Mouse (Mus musculus): Measurements from ENCODE around the gene Kif27. TPM values are rescaled to one million over a fixed set of nuclear protein-coding genes. Genes with fewer than 3 reads are reported as not detected.

Kif27 gene
- total RNA-seq, 2 experiments from 2014 or later = 0.08 TPM; not detected in 1

- no peak for DNase-seq
- intact Hi-C loops (cut with DNase I) = no loop called here
Measured at GRCm38 (mm10) chr13:58350606-58351005, 8.3 kb downstream of the Kif27 start.

DNA sequence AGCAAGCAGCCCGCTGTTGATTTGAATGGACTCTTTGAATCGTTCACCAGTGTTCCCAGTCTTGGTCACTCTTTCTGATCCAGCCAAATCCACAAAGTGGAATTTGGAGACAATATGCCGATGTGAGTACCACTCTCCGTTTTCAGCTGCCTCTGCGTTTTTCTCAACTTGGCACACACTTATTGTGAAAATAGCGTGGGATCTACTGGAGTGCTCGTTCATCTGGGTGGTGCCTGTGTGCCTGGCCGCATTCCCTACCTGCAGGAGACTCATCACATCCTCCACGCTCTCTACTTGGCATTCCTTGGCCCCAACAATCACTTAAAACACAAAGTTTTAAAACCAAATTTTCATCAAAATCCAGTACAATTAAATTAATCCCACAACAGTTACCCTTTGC is 14.4 kb downstream of the Kif27 start:
- intact Hi-C loops (cut with DNase I) = no loop called here
- no peak for DNase-seq
- TF ChIP-seq CTCF (IDR thresholded peaks at IDR 0.05) = no peak
- H3K4me3 ChIP-seq = no peak overlapping the region
- H3K27ac ChIP-seq = no peak overlapping the region

More at GRCm38 (mm10) chr13:58350606-58351005, 8.3 kb downstream of the Kif27 start:
- no peak overlapping the region for H3K4me3 ChIP-seq
- H3K27ac ChIP-seq = no peak overlapping the region
- no peak for TF ChIP-seq CTCF (IDR thresholded peaks at IDR 0.05)

DNA sequence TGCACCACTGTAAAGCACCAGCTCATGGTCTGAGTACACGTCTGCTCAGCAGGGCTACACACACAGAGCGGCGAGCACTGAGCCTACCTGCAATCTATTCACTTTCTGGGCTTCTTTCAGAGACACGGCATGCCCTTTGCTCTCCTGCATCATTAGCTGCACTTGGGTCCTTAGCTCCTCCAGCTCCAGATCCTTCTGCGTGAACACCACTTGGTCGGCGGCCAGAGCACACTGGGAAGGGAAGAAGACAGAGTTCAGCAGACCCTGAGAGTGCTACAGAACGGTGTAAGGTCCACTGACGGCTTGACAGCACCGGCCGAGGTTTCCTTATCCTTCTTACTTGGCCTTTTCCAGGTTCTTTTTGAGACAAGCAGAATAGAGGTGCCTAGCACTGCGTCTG is 21.5 kb downstream of the Kif27 start:
- no peak for DNase-seq
- TF ChIP-seq CTCF (IDR thresholded peaks at IDR 0.05) = no peak
- Histone ChIP-seq H3K27ac (no peak overlapping the region), H3K4me3 (no peak overlapping the region)
- intact Hi-C loops (cut with DNase I) = no loop called here

- DNase-seq = no peak
- Histone ChIP-seq H3K27ac (no peak overlapping the region), H3K4me3 (no peak overlapping the region)
- intact Hi-C loops (cut with DNase I) = no loop called here
- no peak for TF ChIP-seq CTCF (IDR thresholded peaks at IDR 0.05)
Measured at GRCm38 (mm10) chr13:58334116-58334515, 24.8 kb downstream of the Kif27 start.

DNA sequence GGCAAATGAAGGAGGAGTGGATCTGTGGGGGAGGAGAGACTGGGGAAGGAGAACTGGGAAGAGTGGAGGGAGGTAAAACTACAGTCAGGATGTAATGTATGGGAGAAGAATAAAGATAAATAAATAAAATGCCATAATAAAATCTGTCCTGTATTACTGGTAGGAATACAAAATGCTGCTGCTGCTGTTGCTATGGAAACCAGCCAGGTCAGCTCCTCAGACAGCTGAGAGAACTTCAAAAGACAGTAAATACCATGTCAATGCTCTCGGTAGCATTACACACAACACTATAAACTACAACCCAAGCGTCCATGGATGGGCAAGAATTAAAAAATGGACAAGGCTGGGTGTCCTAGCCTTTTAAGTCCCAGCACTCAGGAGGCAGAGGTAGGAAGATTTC is 41.2 kb downstream of the Kif27 start:
- no peak overlapping the region for H3K27ac ChIP-seq
- TF ChIP-seq CTCF (IDR thresholded peaks at IDR 0.05) = no peak

DNA sequence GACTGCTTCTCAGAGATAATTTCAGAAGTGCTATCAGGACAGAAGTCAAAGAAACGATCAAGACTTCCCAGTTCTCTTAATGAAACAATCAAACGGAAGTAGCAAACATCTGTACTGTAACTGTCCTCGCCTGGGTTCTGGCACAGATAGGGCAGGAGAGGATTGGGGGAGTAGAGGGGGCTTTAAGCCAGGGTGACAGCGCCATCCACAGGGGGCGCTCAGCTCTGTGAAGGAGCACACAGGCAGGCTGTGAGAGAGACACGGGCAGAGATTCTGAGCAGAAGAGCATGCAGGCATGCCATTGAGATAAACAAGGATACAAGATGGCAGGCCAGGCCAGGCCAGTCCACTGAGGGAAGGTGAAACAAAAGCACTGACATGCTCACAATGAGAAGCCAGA is 43.9 kb downstream of the Kif27 start:
- intact Hi-C loops (cut with DNase I) = no loop called here
- no peak overlapping the region for H3K4me3 ChIP-seq
- TF ChIP-seq CTCF (IDR thresholded peaks at IDR 0.05) = no peak

More for the DNA sequence above, 41.2 kb downstream of the Kif27 start:
- DNase-seq = no peak
- intact Hi-C loops (cut with DNase I) = no loop called here
- no peak overlapping the region for H3K4me3 ChIP-seq

GRCm38 (mm10) chr13:58313758-58314157 is 45.2 kb downstream of the Kif27 start:
- DNase-seq = peak; percentile 17
- Histone ChIP-seq H3K4me3 (no peak overlapping the region), H3K27ac (no peak overlapping the region)
- intact Hi-C loops (cut with DNase I) = no loop called here
- TF ChIP-seq CTCF (IDR thresholded peaks at IDR 0.05) = no peak

More for the DNA sequence above, 43.9 kb downstream of the Kif27 start:
- H3K27ac ChIP-seq = no peak overlapping the region
- DNase-seq = no peak

- H3K4me3 ChIP-seq = no peak overlapping the region
- TF ChIP-seq CTCF (IDR thresholded peaks at IDR 0.05) = no peak
- intact Hi-C loops (cut with DNase I) = no loop called here
- DNase-seq = no peak
- no peak overlapping the region for H3K27ac ChIP-seq
Measured at GRCm38 (mm10) chr13:58311351-58311750, 47.6 kb downstream of the Kif27 start.

DNA sequence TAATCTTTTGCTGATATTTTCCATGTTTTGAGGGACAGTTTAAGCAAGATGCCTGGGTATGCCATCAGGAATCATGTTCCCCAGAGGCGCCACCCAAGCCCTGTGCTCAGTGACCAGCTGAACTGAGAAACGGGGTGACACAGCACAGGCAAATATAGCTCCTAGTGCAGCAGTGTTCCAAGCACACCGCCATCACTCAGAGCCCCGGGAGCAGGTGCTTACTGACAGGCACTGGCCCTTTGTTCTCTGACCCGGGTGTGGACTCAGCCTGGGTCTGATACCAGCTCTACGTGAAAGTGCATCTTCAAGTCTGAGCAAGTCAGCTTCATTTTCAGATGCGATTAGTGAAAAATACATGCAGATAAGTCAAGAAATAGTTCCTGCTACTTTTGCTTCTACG is 49.4 kb downstream of the Kif27 start:
- peak; percentile 35 for DNase-seq
- Histone ChIP-seq H3K4me3 (no peak overlapping the region), H3K27ac (no peak overlapping the region)
- intact Hi-C loops (cut with DNase I) = no loop called here
- TF ChIP-seq CTCF (IDR thresholded peaks at IDR 0.05) = no peak

GRCm38 (mm10) chr13:58307453-58307852 is 51.5 kb downstream of the Kif27 start:
- no peak overlapping the region for H3K4me3 ChIP-seq
- H3K27ac ChIP-seq = no peak overlapping the region
- intact Hi-C loops (cut with DNase I) = no loop called here
- no peak for TF ChIP-seq CTCF (IDR thresholded peaks at IDR 0.05)
- no peak for DNase-seq

GRCm38 (mm10) chr13:58305230-58305629 is 53.7 kb downstream of the Kif27 start:
- no peak overlapping the region for H3K27ac ChIP-seq
- no peak for DNase-seq
- H3K4me3 ChIP-seq = no peak overlapping the region
- intact Hi-C loops (cut with DNase I) = no loop called here
- TF ChIP-seq CTCF (IDR thresholded peaks at IDR 0.05) = no peak

DNA sequence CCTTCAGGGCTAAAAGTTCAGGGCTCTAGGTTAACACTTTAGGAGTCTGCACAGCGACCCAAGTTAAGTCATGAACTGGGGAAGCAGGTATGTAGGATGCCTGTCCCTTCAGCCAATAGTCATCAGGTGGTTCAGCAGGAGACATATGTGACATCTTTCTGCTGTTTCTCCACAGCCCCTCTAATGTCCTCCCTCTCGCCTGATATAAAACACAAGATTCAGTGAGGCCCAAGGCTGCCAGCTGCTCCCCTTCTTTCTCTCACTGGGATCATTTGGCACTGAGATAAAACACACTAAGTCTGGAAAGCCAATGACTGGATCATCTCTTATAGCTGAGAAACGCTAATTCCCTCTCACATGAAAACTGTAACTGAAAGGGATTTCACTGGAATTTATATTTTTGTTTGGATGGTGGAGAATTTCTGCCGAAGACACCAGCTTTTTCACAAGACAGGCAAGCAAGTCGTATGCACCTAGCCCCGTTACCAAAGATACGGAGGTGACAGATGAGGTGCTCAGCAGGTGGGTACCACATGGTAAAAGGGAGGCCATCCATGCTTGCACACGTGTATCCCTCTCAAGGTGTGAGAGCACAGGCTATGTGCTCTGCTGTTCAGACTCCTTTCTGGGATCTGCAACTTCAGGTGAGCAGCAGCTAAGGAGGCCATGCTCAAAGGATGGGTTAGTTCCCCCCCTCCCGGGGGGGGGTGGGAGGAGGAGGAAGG is 56.3 kb downstream of the Kif27 start:
- TF ChIP-seq CTCF (IDR thresholded peaks at IDR 0.05) = no peak
- intact Hi-C loops (cut with DNase I) = no loop called here
- DNase-seq = no peak
- H3K4me3 ChIP-seq = no peak overlapping the region
- no peak overlapping the region for H3K27ac ChIP-seq

DNA sequence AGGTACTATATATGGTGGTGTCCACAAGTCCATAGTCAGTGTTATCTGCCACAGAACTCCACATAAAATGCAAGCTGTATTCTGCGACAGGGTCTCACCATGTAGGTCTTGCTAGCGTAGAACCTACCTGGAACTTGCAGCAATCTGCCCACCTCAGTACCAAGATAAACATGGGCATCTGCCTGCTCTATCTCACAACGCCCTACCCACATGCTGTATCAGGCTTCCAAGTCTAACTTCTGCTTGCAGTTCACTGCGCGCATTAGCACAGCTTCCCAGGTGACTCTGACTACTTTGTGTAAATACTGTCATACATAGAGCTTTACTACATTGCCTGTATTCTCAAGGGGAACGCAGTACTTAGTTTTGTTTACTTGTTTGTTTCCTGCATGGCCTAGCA is 57.0 kb downstream of the Kif27 start:
- intact Hi-C loops (cut with DNase I) = no loop called here
- Histone ChIP-seq H3K27ac (no peak overlapping the region), H3K4me3 (no peak overlapping the region)
- no peak for DNase-seq
- TF ChIP-seq CTCF (IDR thresholded peaks at IDR 0.05) = no peak

DNA sequence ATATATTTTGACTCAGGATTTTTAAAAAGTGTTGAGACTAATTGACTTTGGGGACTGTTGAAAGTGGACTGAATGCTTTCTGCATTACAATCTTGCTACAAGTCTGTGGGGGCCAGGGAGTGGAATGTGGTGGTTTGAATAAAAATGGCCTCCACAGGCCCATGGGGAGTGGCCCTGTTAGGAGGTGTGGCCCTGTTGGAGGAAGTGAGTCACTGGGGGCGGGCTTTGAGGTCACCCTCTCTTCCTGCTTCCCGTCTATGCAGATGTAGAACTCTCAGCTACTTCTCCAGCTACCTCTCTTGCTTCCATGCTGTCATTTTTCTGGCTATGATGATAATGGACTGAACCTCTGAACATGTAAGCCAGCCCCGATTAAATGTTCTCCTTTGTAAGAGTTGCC is 60.2 kb downstream of the Kif27 start:
- intact Hi-C loops (cut with DNase I) = no loop called here
- Histone ChIP-seq H3K27ac (no peak overlapping the region), H3K4me3 (no peak overlapping the region)
- TF ChIP-seq CTCF (IDR thresholded peaks at IDR 0.05) = no peak
- DNase-seq = no peak

All from gastrocnemius, adult 2 months (tissue).